In the genomic region with DNA sequence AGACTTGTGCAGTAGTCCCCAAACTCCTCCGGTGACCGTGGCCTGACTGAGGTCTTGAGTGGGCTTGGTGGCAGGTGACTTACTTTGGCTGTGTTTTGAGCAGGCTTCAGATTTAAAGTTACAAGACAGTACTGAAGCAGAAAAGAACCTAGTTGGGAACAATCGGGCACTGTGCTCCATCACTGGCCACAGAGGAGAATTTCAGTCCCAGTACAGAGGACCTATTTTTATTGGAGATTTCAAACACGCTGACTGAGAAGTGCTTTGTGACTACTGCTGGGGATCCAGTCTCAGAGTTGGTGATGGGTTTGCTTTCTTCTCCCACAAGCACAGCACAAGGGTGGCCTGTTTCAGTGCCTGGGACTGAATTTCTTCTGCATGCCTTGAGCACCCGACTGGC, we compare ENCODE assay signal across 9 mouse cellular contexts. TPM values are rescaled to one million over a fixed set of nuclear protein-coding genes. Genes with fewer than 3 reads are reported as not detected.
A peak's percentile ranks its signal among the peaks of the same experiment; 100 is the strongest.
DNase-seq lines count a peak whose midpoint lies in the region; ATAC-seq lines count a peak whose summit lies in the region.
"Had no signal": no experiment of that assay in that cellular context is flagged by ENCODE, and none has a peak within 500 bp of the region (broad histone marks: within the 10 kb centered on the region; RNA-seq: fewer than 3 reads in every experiment).

No protein-coding gene starts in this region.

- DNase-seq in embryo, embryonic 10.5 days (ENCODE audit: low spot score), result peak; percentile 7
- no peak for DNase-seq in embryo, embryonic 9.5 days (ENCODE audit: extremely low spot score)
- DNase-seq in cerebellum, adult 9-11 months, result peak; percentile 10
- DNase-seq in spleen, postnatal 10 days (ENCODE audit: low spot score in 2 of 2), result no peak
- no peak for DNase-seq in lung, postnatal 25 days (ENCODE audit: low spot score)
- no peak for DNase-seq in gastrocnemius, postnatal 14 days

- no peaks in the 10 kb centered on the region for H3K36me3 ChIP-seq in hindbrain, embryonic 12.5 days
- no peaks in the 10 kb centered on the region for H3K36me3 ChIP-seq in midbrain, embryonic 13.5 days

- H3K9ac ChIP-seq in hindbrain, embryonic 12.5 days, result no peak overlapping the region
- peak overlapping the region; percentile 74 for H3K9ac ChIP-seq in midbrain, embryonic 13.5 days (replicated peaks)

- 57% methylated on average over 5 of the region's 5 CpGs for WGBS in hindbrain, embryonic 12.5 days
- 41% methylated on average over 5 of the region's 5 CpGs for WGBS in midbrain, embryonic 13.5 days

- intact Hi-C loops in gastrocnemius, postnatal 14 days (cut with DNase I; ENCODE audit: low total_unique reads), result no loop called here

- H3K27ac ChIP-seq in hindbrain, embryonic 12.5 days, result no peak overlapping the region
- H3K27ac ChIP-seq in midbrain, embryonic 13.5 days, result peak overlapping the region; percentile 68

- peak overlapping the region; percentile 68 for H3K4me2 ChIP-seq in hindbrain, embryonic 12.5 days (replicated peaks)
- H3K4me2 ChIP-seq in midbrain, embryonic 13.5 days (replicated peaks), result peak overlapping the region; percentile 63

- H3K4me1 ChIP-seq in hindbrain, embryonic 12.5 days, result no peaks in the 10 kb centered on the region
- peaks cover 11% of the 10 kb centered on the region; the same call in 1 of the 2 replicates for H3K4me1 ChIP-seq in midbrain, embryonic 13.5 days (replicated peaks)

- H3K27me3 ChIP-seq in hindbrain, embryonic 12.5 days, result no peaks in the 10 kb centered on the region
- no peaks in the 10 kb centered on the region for H3K27me3 ChIP-seq in midbrain, embryonic 13.5 days

- ATAC-seq in hindbrain, embryonic 12.5 days (ENCODE audit: low FRiP score), result peak; percentile 29; the same call in 1 of the 2 replicates
- ATAC-seq in midbrain, embryonic 13.5 days, result peak; percentile 5; the same call in 1 of the 2 replicates

- H3K9me3 ChIP-seq in hindbrain, embryonic 12.5 days (replicated peaks), result no peaks in the 10 kb centered on the region
- no peaks in the 10 kb centered on the region for H3K9me3 ChIP-seq in midbrain, embryonic 13.5 days

- peak overlapping the region; percentile 46 for H3K4me3 ChIP-seq in hindbrain, embryonic 12.5 days
- peak overlapping the region; percentile 58 for H3K4me3 ChIP-seq in midbrain, embryonic 13.5 days (replicated peaks)

RNA-seq across cellular contexts. Expression of a gene that starts 1.1 kb away (rescaled TPM):
- 7.1 and 8.4 TPM in 2 replicates for polyA plus RNA-seq in hindbrain, embryonic 12.5 days (2016; fragmentation: Nextera tagmentation; extraction: Ambion mirVana)
- polyA plus RNA-seq in midbrain, embryonic 13.5 days (2015; fragmentation: Nextera tagmentation; extraction: Ambion mirVana), result 21.3 and 23.1 TPM in 2 replicates
- total RNA-seq in gastrocnemius, postnatal 14 days (2021), result under 1 TPM; 0.27 to 0.37 TPM
- polyA plus RNA-seq: large intestine, adult 2 months had no signal

Comparison
In these comparisons a context has a peak if more than half of its experiments do, and no peak if none do; other contexts are left out.
1. DNase-seq: peak in embryo, embryonic 10.5 days (single experiment) and cerebellum, adult 9-11 months (single experiment); none in embryo, embryonic 9.5 days (single experiment), spleen, postnatal 10 days (0 of 2), lung, postnatal 25 days (single experiment) and gastrocnemius, postnatal 14 days (single experiment).